Mouse (Mus musculus) spleen, postnatal 36 days (tissue): ENCODE measurements around the gene Ren1.
A peak's percentile ranks its signal among the peaks of the same experiment; 100 is the strongest.
"Not testable (repeated sequence)": the region's sequence is repeated elsewhere in the genome, so short reads cannot be mapped to it uniquely, and the experiment has no call there.

ENCODE experiments used
- DNase-seq, 2 experiments: peaks; one replicate each; pipeline ENCODE4 v3.0.0; 2022; ENCODE audit warnings: low spot score in 2 of 2, mixed read lengths in 1 of 2

The Ren1 gene

GRCm38 (mm10) chr1:133350210-133350609, at the start of gene Ren1:
TSS of gene Ren1 (plus strand) at chr1:133350510.
- DNase-seq = no peak

DNA sequence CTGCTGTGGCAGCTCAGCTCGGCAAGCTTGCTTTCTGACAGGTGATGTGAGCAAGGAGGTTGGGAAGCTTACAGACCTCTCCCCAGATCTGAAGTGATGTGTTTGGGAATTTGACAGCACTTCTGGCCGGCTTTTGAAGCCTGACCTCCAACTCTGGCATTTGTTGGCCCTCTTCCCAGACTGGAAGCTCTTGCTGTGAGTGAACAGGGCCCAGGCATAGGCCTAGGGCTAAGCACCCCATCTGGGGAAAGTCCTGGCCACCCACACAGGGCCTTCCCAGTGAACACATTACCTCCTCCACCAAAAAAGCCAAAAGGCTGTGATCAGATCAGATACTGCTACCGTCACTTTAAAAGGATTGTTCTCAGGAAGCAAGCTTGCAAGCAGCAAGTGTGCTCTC, 47.8 kb upstream of the Ren1 start:
- DNase-seq = no peak

- peak; percentile 47 to 61 for DNase-seq
These were observed 43.5 kb upstream of the Ren1 start for GRCm38 (mm10) chr1:133306842-133307241.

GRCm38 (mm10) chr1:133307318-133307717, 43.0 kb upstream of the Ren1 start:
- DNase-seq = peak; percentile 11 to 31

DNA sequence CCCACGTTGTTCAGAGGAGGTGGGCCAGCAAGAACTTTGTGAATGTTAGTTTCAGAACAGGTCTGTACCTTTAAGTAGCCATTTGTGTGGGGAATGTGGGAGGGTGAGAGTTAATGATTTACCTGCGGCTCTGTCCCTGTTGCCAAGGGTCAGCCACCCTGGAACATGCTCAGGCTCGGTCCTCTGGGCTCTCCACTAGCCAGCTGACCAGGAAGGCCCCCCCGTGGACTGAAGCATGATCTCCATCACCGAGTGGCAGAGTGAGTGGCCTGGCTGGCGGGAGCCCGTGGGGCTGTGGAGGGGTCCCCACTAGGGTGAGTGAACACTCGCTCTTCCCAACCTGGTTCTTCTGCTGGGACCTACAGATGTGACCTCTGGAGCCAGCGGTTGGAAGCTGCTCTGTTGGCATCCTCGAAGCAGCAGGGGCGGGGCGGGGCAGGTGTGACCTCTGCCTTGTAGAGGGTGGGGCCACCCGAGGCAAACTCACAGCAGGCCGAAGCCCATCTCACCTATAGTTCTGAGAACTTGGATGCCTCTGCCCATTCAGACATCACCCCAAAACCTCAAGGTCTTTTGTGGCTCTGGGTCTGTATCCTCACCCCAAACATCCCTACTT, 40.5 kb upstream of the Ren1 start, which contains the start of gene Golt1a:
Golt1a (plus strand) TSS at position 149 of the 616 bp plus-strand sequence.
- DNase-seq = no peak

DNA sequence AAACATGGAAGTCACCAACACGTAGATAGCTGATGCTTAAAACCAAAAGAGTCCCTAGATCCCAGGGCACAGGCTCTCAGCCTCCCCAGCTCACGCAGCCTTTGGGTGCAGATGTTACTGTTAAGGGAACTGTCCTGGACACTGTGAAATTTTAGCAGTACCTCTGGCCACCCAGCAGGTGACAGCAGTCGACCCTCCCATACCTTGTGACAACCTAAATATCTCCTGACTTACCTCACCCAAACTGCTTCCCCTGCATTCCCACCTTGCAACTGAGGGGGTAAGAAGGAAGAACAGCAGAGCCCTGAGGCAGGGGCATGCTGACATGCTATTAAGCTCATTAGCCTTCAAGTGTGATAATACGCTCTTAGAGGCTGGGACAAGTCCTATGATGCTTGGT, 39.1 kb upstream of the Ren1 start:
- no peak for DNase-seq

GRCm38 (mm10) chr1:133311946-133312345, 38.4 kb upstream of the Ren1 start:
- DNase-seq = no peak

- DNase-seq = peak; percentile 35 to 50
These were observed 35.9 kb upstream of the Ren1 start for GRCm38 (mm10) chr1:133314364-133314763.

GRCm38 (mm10) chr1:133315775-133316174, 34.5 kb upstream of the Ren1 start:
- DNase-seq = no peak

GRCm38 (mm10) chr1:133316577-133316976, 33.7 kb upstream of the Ren1 start:
- no peak for DNase-seq

GRCm38 (mm10) chr1:133317149-133317548, 33.2 kb upstream of the Ren1 start:
- DNase-seq = no peak

DNA sequence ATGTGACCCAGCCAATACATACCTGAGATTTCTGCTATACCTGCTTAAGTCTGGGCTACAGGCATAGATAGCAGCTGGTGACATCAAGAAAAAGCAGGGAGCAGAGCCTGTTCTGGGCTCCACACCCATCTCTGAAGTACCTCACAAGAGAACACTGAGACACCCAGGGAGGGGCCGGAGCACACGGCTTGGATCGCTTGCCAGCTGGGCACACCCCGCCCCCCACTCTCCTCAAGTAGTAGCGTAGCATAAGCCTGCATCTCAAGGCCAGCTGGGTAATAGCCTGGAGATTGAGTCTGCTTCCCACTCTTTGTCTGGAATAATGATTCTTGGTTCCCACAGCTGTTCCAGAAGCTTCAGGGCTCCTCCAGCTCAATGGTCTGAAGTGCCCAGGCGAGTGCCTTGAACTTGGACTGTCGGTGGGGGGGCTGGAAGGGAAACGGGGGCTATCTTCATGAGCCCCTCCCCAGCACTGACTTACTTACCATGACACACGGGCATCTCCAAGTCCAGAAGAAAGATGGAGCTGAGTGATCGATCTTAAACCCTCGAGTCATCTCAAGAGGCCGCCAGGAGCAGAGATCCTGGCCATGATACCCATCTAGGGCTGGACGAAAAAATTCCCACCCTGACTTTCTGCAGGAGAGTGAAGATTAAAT, 28.9 kb upstream of the Ren1 start, which contains the start of gene Kiss1:
Kiss1 (plus strand) TSS at position 609 of the 659 bp plus-strand sequence.
- no peak for DNase-seq

DNA sequence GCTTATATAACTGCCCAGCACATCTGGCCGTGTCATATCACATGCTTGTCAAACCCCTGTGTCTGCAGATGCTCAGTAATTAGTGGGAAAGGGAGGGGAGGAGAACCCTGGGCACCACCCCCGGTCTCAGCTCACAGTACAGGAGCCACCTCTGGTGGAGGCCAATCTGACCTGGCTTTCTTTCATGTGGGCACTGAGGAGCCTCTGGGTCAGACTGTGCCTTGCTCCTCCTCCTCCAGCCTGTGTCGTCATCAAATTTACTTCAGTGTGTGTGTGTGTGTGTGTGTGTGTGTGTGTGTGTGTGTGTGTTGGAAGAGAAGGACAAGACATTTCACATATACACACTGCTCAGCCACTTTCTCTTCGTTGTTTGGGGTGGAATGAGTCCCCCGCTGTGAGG, 27.0 kb upstream of the Ren1 start:
- no peak for DNase-seq

DNA sequence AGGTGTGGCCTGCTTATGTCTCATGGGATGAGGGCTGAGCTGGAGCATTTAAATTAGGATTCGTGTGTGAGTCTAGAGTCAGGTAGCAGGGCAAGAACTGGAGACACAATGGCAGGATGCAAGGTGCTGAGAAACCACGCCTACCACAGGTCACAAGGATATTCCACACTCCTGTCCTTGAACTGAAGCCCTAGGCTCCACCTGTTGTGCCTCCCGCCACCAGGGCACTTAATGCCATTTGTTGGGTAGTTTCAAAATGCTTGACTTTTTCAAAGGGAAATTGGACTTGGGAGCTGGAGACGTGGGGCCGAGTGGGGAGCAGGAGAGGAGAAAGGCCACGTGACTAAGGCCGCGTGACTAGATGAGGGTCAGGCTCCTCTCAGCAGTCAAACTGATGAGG, 24.4 kb upstream of the Ren1 start:
- no peak for DNase-seq

- DNase-seq = no peak
These were observed 23.2 kb upstream of the Ren1 start for GRCm38 (mm10) chr1:133327094-133327493.

GRCm38 (mm10) chr1:133328299-133328795, 22.0 kb upstream of the Ren1 start:
- DNase-seq = no peak

GRCm38 (mm10) chr1:133328896-133329637, 21.2 kb upstream of the Ren1 start:
- DNase-seq = no peak

- no peak for DNase-seq
These were observed 20.7 kb upstream of the Ren1 start for GRCm38 (mm10) chr1:133329638-133329964.

- no peak for DNase-seq
These were observed 19.2 kb upstream of the Ren1 start for GRCm38 (mm10) chr1:133331142-133331541.

GRCm38 (mm10) chr1:133332656-133333430, 17.5 kb upstream of the Ren1 start:
- DNase-seq = no peak

DNA sequence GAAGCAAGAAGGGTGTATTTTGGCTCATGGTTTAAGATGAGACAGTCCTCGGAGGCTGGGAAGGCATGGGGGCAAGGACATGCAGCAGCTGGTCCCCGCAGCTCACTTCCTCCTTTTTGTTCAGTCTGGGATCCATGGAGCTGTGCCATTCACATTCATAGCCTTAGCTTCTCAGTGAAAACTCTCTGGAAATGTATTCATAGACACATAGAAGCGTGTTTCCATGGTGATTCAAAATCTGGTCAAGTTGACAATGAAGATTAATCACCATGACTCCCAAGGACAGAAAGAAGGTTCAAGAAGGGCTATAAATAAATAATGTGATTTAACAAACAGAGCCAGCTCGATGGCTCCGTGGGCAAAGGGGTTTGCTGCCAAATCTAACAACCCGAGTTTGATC, 16.4 kb upstream of the Ren1 start:
- DNase-seq = no peak

DNA sequence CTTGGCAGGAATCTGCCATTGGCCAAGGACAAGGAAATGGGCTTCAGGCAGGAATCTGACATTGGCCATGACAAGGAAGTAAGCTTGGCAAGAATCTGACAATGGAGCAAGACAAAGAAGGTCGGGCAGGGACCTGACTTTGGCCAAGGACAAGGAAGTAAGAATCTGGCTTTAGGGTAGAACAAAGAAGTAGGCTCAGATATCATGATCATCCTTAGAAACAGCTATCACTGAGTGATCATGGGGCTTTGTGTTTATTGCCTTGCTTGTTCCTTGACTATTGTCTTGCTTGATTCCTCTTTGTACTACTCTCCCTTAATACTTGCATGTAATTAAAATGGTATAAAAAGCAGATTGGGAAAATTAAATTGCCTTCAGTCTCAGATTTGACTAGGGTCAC, 9.9 kb upstream of the Ren1 start:
- DNase-seq = not testable (repeated sequence)
